Mouse (Mus musculus) large intestine, adult 2 months (tissue): ENCODE measurements around the gene Lsm12. TPM values are rescaled to one million over a fixed set of nuclear protein-coding genes. Genes with fewer than 3 reads are reported as not detected.

ENCODE experiments used
- DNase-seq: peaks from one replicate; pipeline ENCODE4 v3.0.0-alpha.2; 2012; ENCODE audit warnings: low read depth, low spot score
- WGBS: fragments of 180-500 bp; shearing (Covaris S2); methylation state at CpG from one replicate; pipeline ENCODE4 v1.1.7; 2018; 5-methylcytosine and 5-hydroxymethylcytosine counted together
- polyA plus RNA-seq: library from polyadenylated mRNA; depleted of rRNA; stranded (reverse); fragments of >200 nt; gene quantifications from 2 replicates; pipeline ENCODE4 v1.2.3, GENCODE M21; 2012

The Lsm12 gene
- polyA plus RNA-seq, 1 experiment = 45.9 TPM

- WGBS = 14% methylated on average over 6 of the region's 6 CpGs
- DNase-seq = no peak
These were observed 32.3 kb upstream of the Lsm12 start for GRCm38 (mm10) chr11:102217396-102217795.

GRCm38 (mm10) chr11:102216886-102217240 is 31.8 kb upstream of the Lsm12 start:
- DNase-seq = no peak
- WGBS = 15% methylated on average over 5 of the region's 5 CpGs

DNA sequence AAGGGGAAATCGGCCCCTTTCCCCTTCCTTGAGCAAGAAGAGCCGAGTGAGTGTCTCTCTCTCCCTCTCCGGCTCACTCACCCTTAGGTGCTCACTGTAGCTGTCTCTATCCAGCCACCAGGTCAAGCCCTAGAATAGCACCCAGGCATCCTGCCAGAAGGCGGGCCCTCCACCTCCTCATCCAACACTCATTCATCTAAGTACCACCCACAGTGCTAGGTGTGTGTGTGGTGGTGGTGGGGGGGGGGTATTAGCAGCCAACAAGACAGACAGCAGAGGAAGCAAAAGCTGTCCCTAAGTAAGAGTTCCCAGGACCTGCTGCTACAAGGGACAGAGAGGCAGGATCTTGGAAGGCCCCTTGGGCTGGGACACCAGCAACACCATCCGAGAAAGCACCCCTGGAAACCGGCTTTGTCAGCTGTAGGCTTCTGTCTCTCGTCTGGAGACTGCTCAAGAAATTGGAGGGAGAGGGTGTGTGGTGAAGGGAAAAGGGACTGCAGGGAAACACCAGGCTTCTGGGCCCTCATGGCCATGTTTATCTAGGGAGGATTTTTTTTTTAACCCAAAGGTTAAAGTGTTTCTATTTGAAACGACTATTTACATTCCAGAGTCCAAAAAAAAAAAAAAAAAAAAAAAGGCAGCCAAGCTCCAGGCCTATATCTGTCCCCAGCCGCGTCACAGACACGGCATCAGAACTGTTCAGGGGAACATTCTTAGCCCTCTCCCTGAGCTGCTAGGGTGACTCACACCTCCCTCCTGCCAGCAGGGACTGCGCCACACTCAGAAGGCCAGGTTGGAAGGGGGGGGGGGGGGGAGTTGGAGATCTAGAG is 31.2 kb upstream of the Lsm12 start:
- peak; percentile 56 for DNase-seq
- WGBS = 8% methylated on average over 12 of the region's 12 CpGs

- WGBS = 41% methylated on average over 11 of the region's 11 CpGs
- DNase-seq = no peak
These were observed 30.4 kb upstream of the Lsm12 start for GRCm38 (mm10) chr11:102215511-102215910.

- no peak for DNase-seq
- 54% methylated on average over 10 of the region's 10 CpGs for WGBS
These were observed 29.5 kb upstream of the Lsm12 start for GRCm38 (mm10) chr11:102214430-102215156.

DNA sequence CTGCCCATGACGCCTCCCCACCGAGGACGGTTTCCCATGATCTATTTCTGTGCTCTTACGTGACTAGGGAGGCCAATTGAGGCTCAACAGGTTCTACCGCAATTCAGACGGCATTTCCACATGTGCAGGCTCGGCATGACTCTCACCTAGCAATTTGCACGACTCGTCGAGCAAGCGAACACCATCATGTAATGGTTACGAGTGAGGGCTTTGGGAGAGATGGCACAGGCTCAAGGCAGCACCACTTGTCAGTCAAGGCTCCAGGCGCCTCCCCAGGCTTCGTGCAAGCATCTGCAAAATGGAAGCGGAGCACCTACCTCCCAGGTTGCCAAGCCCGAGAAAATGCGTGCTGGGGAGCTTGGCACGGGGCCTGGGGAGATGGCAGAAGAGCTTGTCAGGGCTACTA is 26.8 kb upstream of the Lsm12 start:
- no peak for DNase-seq
- WGBS = 71% methylated on average over 18 of the region's 18 CpGs

GRCm38 (mm10) chr11:102211011-102211410 is 25.9 kb upstream of the Lsm12 start:
- DNase-seq = no peak
- WGBS = 52% methylated on average over 5 of the region's 5 CpGs

DNA sequence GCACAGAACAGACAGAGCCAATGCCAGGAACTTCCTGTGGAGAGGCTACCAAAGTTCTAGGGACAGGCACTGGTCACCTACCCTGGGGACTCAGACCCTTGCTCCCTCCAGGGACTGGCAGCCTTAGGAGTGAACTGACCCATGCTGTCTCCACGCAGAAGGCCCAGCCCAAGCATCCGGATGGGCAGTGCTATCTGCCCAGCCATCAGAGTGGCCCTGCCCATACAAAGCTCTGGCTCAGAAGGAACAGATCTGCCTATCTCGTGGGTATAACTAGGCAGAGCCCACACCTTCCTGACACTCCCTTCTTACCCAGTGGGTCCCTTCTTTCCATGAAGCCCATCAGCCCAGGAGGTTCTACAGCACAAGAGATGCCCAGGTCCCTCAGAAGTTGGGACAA is 25.1 kb upstream of the Lsm12 start:
- WGBS = 56% methylated on average over 3 of the region's 3 CpGs
- DNase-seq = no peak

- 16% methylated on average over 2 of the region's 2 CpGs for WGBS
- no peak for DNase-seq
These were observed 24.6 kb upstream of the Lsm12 start for GRCm38 (mm10) chr11:102209742-102210141.

GRCm38 (mm10) chr11:102208846-102209245 is 23.8 kb upstream of the Lsm12 start:
- WGBS = 67% methylated on average over 4 of the region's 4 CpGs
- DNase-seq = no peak

DNA sequence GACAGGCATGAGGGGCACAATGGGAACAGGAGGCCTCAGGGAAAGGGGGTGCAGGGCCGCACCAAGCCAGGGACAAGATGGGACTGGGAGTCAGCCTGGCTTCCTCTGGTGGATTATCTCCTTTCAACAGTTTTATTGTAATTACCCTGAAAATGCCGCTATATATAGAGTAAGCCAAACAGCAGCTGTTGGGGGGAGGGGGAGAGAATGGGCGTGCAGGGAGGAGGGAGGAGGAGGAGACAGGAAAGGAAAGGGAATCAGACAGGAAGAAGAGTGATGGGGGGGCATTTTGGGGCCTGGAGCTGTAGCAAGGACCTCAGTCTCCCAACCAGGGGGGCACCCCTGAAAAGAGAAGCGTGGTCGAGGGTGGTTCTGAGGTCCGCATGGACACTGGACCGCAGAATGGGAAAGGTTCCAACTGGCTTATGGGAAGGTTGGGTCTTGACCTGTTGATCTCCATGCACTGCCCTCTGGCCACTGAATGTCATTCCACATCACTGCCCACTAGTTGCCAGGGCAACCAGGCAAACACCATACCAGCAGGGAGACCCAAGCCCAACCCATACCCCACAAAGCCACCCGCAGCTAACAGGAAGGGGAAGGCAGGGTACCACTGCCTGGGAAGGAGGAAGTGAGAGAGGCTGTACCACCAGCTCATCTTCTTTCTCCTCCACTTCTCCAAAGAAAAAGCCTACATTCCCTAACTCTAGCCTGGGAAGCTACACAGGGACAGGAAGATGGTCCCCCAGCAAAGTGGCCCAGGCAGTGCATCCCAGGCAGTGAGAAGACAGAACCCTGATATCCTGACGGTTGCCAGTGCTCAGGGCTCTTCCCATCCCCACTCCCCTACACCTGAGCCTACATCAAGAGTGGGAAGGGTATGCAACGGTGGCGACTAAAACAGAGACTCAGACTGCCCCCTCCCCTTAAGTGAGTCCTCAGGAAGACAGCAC is 23.0 kb upstream of the Lsm12 start:
- DNase-seq = no peak
- WGBS = 61% methylated on average over 11 of the region's 11 CpGs

DNA sequence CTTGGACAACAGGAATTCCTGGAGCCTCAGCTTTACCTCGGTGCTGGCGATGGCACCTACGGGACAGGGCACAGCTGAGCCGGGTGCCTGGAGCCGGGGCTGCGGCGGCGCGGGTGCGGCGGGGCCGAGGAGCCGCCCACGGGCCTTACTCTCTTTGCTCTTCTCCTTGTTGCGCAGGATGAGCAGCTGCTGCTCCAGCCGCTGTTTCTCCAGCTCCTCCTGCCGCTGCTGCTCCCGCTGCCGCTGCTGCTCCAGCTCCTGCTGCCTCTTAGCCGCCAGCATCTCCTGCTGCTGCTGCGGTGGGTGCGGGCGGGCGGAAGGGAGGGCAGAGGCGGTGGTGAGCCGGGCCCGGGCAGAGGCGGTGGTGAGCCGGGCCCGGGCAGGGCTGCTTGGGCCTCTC is 21.4 kb upstream of the Lsm12 start:
- WGBS = 89% methylated on average over 30 of the region's 30 CpGs
- no peak for DNase-seq

- WGBS = 77% methylated on average over 12 of the region's 12 CpGs
- DNase-seq = no peak
These were observed 16.3 kb upstream of the Lsm12 start for GRCm38 (mm10) chr11:102201408-102201821.

DNA sequence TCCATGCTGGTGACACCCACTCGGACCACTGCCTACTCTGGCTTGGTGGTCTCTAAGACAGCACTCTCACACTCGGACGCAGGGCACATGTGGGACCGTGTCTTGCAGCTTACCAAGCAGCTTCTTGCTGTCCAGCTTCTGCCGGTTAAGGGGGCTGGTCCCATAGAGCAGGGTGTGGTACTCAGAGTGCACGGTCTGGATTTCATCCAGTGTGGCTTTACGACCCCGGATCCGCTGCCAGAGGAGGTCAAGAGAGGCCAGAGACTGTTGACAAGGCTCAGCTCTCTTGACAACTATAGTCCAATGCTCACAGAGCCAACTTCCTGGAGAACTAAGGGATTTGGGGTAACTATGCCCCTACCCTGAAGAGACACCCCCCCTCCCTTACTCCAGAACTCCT is 14.8 kb upstream of the Lsm12 start:
- WGBS = 24% methylated on average over 9 of the region's 9 CpGs
- no peak for DNase-seq

DNA sequence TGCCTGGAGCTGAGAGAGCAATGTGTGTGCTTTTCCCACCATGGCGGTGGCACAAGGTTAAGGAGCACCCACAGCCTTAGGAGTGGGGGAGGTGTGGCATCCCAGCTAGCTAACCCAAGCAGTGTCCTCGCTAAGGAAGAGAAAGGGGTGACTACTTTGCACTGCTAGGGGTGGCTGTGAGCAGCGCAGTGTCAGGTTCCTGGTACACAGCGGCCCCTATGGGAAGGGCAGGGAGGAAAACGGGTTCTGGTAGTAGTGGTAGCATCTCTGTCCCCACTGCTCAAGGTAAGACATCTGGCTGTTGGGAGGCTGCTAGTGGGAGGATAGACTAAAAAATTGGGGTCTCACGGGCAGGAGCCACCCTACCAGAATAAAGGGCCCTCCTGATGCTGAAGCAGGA is 13.1 kb upstream of the Lsm12 start:
- DNase-seq = no peak
- WGBS = 62% methylated on average over 6 of the region's 6 CpGs

DNA sequence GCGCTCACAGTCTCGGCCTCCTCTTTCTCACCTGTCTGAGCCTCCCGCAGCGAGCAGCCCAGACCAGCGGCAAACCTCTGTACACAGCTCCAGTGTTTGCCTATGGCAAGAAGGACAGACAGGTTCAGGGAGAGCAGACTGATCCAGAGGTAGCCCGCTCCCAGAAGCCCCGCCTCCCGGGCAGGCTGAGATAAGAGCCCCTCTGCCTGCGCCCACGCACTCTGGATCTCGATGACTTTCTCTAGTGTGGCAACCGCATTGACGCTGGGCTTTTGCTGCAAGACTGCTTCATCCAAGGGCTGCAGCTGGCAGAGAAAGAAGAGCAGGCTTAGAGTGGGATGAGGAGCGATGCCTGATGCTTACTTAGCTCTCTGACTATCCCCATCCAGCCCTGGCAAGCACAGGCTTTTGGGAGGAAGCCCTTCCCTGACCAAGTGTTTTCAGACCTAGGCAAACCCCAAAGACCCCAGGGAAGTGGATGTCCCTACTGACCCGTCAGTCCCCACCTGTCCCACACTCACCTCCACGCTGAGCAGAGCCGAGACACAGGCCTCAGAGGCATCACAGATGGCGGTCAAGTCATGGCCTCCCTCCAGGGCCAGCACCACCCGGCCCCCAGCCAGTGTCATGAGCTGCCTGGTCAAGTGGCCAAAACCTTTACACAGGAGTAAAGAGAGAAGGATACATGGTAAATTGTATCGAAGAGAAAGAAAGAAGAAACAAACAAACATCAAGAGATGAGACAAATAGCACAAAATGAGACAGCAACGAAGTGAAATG is 11.1 kb upstream of the Lsm12 start:
- no peak for DNase-seq
- 81% methylated on average over 21 of the region's 21 CpGs for WGBS

GRCm38 (mm10) chr11:102193657-102194440 is 8.8 kb upstream of the Lsm12 start:
- WGBS = 80% methylated on average over 9 of the region's 9 CpGs
- no peak for DNase-seq

- no peak for DNase-seq
These were observed 5.8 kb upstream of the Lsm12 start for GRCm38 (mm10) chr11:102190848-102191247.

More at GRCm38 (mm10) chr11:102190848-102191247, 5.8 kb upstream of the Lsm12 start:
- WGBS = 13% methylated on average over 4 of the region's 4 CpGs
